Mouse (Mus musculus) layer of hippocampus, adult 9-10 months (tissue): ENCODE data around the gene Cplx1.
A peak's percentile ranks its signal among the peaks of the same experiment; 100 is the strongest.

Experiments
- DNase-seq: peaks from one replicate; pipeline ENCODE4 v3.0.0; 2022; ENCODE audit warnings: low spot score

Cplx1 gene

DNA sequence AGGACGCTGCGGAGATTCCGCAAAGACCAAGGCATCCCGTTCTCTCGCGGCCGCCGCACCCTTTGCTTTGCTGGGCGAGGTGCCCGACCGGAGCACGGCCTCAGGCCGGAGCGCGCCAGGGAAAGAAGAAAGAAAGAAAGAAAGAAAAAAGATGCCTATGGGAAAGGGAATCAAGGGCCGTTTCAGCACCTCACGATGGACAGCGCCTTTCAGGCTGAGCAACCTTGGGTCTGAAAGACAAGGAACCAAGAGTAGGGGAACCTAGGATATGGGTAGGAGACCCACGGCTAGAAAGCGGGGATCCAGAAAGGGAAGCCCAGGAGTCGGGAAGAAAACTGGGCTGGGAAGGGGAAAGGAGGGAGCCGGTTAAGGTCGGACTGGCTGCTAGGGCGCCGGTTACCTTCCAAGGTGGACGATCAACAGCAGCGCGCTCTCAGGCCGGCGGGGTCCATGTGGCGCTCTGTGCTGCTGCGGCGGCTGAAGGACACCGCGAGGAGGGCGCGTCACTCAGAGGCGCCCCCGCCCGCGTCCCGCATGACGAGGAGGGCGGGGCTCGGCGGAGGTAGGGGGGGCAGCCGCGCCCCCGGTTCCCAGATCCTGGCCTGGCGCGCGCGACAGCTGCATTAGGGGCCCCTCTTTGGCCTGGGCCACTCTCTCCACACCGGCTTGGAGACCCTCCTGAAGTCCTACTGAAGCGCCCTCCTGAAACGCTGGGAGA is at the start of gene Cplx1:
Gene Cplx1 (minus strand): TSS at position 536 of the 718 bp plus-strand sequence.
- DNase-seq: no peak

DNA sequence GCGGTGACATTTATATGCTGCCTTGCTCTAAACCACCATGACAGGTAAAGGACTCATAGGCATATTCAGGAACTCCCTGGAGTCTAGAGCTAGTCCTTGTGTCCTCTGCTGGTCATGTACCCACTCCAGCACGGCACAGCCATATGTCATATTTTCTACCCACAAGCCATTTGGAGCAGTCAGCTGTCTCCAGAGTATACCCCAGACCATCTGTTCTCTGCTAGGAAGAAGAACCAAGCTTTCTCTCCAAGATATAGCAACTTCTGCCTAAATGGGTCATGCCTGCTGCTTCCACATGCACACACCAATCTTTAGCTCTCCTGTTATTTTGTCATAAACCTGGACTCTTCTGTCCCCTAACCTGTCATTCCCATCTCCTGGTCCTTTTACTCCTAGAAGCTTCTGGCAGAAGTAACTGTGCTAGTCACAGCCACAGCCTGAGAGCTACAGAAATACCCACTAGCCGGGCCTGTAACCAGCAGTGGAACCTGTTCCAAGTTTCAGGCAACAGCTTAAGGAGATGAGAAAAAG is 31.6 kb upstream of the Cplx1 start:
- DNase-seq: peak; percentile 52

DNA sequence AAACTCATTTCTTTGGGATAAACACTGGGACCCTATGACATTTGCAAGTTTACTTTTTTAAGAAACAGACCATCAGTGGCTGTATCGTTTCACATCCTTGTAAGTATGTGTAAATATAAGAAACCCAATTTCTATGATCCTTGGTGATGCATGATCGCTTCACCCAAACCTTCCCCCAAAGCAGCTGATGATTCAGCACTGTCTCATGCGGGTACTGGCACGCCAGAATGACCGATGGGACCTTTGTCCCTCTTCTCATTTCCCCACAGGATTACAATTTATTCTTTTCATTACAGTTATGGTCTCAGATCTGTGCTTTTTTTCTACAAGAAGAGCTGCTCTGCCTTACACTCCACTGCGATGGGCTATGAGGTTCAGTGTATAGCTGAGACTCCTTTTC is 23.2 kb upstream of the Cplx1 start:
- no peak for DNase-seq

GRCm38 (mm10) chr5:108570991-108571390 is 21.2 kb upstream of the Cplx1 start:
- no peak for DNase-seq

DNA sequence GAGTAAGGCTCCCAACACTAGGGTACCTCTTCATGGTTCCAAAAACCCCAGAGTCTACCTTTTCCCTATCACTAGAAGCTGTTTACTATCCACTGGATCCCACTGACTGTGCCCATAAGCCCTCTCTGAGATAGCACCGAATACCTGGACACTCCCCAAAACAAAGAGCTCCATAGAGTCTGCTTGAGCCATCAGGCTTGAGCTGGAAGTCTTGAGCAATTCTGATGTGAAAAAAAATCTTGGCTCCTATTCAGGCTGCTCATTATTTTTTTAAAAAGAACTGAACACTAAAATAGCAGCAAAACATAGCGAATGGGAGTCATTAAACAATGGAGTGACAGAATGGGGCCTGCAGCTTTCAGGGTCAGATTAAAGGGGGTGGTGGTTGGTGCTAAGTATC is 17.3 kb upstream of the Cplx1 start:
- DNase-seq: no peak

DNA sequence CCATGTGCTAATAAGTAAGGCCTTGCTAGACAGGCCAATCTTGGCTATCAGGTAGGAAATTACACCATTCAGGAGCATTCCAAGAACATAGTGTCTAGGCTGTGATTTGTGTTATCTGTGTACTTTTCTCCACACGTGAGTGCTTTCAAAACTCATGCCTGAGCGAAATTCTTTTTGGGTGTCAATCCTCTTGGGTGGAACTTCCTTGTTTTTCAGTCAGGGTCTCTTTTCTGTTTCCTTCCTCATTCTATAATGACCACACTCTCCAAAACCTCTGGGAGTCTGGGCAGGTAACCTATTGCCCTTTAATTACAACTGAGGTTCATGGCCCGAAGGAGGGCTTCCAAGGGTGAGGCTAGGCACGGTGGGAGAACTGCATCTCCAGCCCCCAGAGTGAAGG is 16.7 kb upstream of the Cplx1 start:
- no peak for DNase-seq

- no peak for DNase-seq
These were observed 15.6 kb upstream of the Cplx1 start for GRCm38 (mm10) chr5:108565381-108565780.

- no peak for DNase-seq
These were observed 14.5 kb upstream of the Cplx1 start for GRCm38 (mm10) chr5:108564346-108564745.

DNA sequence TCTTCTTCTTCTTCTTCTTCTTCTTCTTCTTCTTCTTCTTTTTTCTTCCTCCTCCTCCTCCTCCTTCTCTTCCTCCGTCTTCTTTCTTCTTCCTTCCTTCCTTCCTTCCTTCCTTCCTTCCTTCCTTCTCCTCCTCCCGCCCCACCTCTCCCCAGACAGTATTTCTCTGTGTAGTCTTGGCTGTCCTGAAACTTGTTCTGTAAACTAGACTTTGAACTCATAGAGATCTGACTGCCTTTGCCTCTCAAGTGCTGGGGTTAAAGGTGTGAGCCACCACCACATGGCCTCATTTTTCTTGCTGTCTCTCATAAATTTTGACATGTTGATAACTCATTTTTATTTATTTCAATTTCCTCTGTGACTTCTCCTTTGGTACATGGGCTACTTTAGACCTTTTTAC is 12.7 kb upstream of the Cplx1 start:
- no peak for DNase-seq

GRCm38 (mm10) chr5:108556986-108557385 is 7.2 kb upstream of the Cplx1 start:
- DNase-seq: no peak

- no peak for DNase-seq
These were observed 4.2 kb upstream of the Cplx1 start for GRCm38 (mm10) chr5:108554041-108554440.

DNA sequence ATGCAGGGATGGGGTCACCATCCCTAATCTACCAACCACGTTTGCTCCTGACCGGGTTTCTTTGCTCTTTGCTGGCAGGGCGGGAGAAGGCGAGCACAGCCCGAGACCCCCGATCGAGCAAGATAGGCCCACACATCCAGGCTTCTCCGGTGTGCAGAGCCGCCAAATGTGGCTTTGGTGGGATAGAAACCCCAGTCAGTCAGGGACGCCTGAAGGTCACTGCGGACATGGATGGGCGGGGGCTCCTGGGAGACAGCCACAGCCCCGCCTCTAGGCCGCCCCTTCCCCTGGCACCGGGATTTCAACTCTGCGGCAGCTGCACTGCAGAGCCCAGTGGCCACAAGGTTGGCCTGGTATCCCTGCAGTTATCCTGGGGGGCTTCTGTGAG is 377 bp upstream of the Cplx1 start:
- no peak for DNase-seq

- DNase-seq: no peak
These were observed 711 bp downstream of the Cplx1 start for GRCm38 (mm10) chr5:108549137-108549488.

GRCm38 (mm10) chr5:108547636-108548035 is 2.2 kb downstream of the Cplx1 start:
- no peak for DNase-seq

DNA sequence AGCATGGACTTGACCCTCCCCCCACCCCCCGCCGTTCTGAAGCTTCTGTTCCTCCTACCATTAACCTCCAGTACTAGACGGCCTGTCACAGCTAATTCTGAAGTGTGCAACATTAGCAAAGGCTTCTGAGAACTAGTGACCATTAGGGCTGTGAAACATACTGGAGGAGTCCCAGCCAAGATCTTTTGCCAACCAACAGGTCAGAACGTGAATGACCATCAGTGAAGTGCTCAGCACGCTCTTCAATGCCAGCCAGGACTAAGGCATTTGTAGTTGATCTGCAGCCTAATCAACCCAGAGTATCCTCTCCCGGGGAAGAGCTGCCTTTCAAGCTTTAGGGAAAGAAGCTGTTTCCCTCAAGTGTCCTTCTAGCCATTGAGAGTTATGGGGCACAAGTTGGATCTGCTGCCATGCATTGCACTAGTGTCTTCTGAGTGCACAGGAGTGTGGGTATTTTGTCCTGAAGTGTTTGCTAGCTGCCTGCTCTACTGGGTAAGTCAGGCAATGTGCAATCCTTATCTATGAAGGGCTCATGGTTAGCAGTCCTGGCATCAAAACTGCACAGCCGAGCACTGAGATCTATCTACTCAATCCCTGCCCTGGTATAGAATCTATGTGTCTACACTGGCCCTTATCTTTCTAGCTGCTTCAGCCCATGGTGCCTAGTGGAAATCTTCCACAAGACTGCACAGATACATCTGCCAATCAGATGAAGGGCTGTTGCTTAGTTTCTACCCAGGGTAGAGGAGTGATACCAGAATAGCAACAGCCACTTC is 6.1 kb downstream of the Cplx1 start:
- DNase-seq: no peak

DNA sequence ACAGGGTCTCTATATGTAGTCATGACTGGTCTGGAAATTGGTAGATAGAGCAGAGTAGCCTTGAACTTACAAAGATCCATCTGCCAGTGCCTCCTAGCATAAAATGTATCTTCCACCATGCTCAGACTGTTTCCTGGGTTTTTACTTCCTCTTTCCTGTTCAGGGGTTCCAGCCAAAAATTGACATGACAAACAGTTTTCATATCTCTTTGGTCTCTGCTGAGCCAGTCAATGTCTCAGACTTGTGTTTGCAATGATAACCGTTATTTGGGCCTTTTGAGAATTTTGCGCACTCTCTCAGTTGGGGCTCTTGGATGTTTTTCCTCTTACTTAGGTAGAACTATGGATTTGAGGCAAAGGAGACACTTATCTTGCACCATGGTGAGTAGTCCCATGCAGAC is 15.6 kb downstream of the Cplx1 start:
- DNase-seq: no peak

GRCm38 (mm10) chr5:108522597-108522996 is 27.2 kb downstream of the Cplx1 start:
- DNase-seq: no peak

- no peak for DNase-seq
These were observed 27.9 kb downstream of the Cplx1 start for GRCm38 (mm10) chr5:108521896-108522295.

DNA sequence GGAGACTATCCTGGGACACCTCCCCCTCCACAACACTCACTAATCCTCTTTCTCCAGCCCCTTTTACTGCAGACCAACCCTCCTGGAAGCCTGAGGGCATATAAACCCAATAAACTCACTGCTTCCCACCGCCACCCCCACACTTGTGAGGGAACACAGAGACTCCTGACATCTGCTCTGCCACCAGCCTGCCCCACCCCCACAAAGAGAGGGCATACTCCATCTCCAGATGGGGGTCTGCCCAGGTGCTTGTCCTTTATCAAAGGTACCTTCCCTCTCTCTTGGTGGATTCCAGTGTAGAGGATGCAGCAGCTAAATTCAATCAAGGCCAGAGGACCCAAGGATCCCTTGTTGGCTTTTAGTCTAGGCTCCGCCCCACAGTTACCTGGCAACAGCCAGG is 28.8 kb downstream of the Cplx1 start:
- DNase-seq: no peak

- no peak for DNase-seq
These were observed 29.7 kb downstream of the Cplx1 start for GRCm38 (mm10) chr5:108520153-108520552.

- no peak for DNase-seq
These were observed 30.9 kb downstream of the Cplx1 start for GRCm38 (mm10) chr5:108518951-108519350.

- DNase-seq: no peak
These were observed 31.5 kb downstream of the Cplx1 start for GRCm38 (mm10) chr5:108518106-108518885.

DNA sequence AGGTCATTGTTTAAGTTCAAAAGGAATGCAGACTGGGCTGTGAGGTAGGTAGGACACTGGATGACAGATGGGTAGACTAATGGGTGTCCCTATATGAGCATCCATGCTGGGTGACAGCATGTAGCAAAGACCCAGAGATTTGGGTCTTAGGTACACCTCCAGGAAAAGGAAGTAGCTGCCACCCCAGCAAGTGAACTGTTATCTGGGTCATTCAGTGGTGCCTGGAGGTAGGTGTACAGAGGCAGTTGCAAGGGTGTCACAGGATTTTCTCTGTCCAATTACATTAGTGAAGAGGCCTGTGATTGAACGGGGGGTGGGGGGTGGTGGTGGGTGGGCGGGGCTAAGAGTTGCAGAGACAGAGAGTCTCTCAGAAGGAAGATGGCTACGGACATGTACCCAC is 33.2 kb downstream of the Cplx1 start:
- no peak for DNase-seq
